Mouse (Mus musculus): ENCODE results near the gene Ift52.

- TF ChIP-seq POLR2A (IDR thresholded peaks at IDR 0.05; ENCODE audit: insufficient read depth, low read depth, low read length) = no peak
- TF ChIP-seq CTCF (IDR thresholded peaks at IDR 0.05; ENCODE audit: insufficient read depth, low read depth, low read length) = no peak
Measured at GRCm38 (mm10) chr2:162973637-162974036, 43.5 kb upstream of the Ift52 start.

Measured in olfactory bulb, adult 2 months (tissue).